Mouse (Mus musculus) CH12.LX (cell line): ENCODE results near the gene Duoxa1.

Experiments
- CTCF ChIP-seq, 2 experiments: IDR thresholded peaks in 1 of 2; conservative IDR thresholded peaks in 1 of 2; 2 replicates each; pipeline ENCODE4 v1.5.1; 2011 to 2012; ENCODE audit warnings: low read depth in 2 of 2, low read length in 2 of 2, improper control_type of control experiment in 1 of 2, inconsistent platforms in 1 of 2, mild to moderate bottlenecking in 1 of 2, moderate library complexity in 1 of 2
- E2F4 ChIP-seq: IDR thresholded peaks from 2 replicates; pipeline ENCODE4 v1.6.1; 2011; ENCODE audit warnings: low read depth, low read length, improper control_type of control experiment; ENCODE audit not compliant: insufficient replicate concordance
- MAFK ChIP-seq: IDR thresholded peaks from 2 replicates; pipeline ENCODE4 v1.6.1; 2011; ENCODE audit warnings: low read length, improper control_type of control experiment; ENCODE audit not compliant: insufficient replicate concordance
- MAX ChIP-seq: IDR thresholded peaks from 2 replicates; pipeline ENCODE4 v1.6.1; 2011; ENCODE audit warnings: low read length, improper control_type of control experiment
- MAZ ChIP-seq: IDR thresholded peaks from 2 replicates; pipeline ENCODE4 v1.6.1; 2012; ENCODE audit warnings: low read depth, mild to moderate bottlenecking, inconsistent platforms, low read length, improper control_type of control experiment, moderate library complexity
- MYC ChIP-seq: IDR thresholded peaks from 2 replicates; pipeline ENCODE4 v1.6.1; 2011; ENCODE audit warnings: low read depth, mild to moderate bottlenecking, improper control_type of control experiment, low read length
- POLR2A ChIP-seq: IDR thresholded peaks from 2 replicates; pipeline ENCODE4 v1.6.1; 2011; ENCODE audit warnings: low read depth, mild to moderate bottlenecking, improper control_type of control experiment, low read length
- SIN3A ChIP-seq: IDR thresholded peaks from 2 replicates; pipeline ENCODE4 v1.6.1; 2012; ENCODE audit warnings: low read length, improper control_type of control experiment, inconsistent platforms
- USF1 ChIP-seq: IDR thresholded peaks from 2 replicates; pipeline ENCODE4 v1.6.1; 2014; ENCODE audit warnings: low read depth, mild to moderate bottlenecking, inconsistent platforms, low read length, improper control_type of control experiment
- ZMIZ1 ChIP-seq: IDR thresholded peaks from 2 replicates; pipeline ENCODE4 v1.6.1; 2012; ENCODE audit warnings: low read depth, mild to moderate bottlenecking, inconsistent platforms, low read length, improper control_type of control experiment

DNA sequence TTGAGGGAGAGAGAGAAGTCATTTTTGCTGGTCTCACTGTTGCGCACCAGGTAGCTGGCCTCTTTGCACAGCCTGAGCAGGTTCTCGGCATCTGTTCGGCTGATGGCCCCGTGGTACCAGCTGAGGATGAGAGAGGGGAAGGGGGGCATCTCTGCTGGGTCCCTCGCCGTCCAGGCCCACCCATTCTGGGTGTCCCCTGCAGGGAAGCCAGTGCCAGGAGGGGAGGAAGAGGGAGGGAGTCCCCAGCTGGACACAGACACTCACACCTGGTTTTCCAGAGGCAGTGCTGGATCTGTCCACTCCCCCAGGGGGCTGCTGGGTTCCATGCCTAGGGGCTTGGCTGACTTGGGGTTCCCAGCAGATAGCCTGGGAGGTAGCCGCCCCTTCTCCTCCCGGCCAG is 40.2 kb upstream of the Duoxa1 start:
- TF ChIP-seq USF1 (no peak), POLR2A (no peak), SIN3A (no peak), CTCF (conservative IDR thresholded peaks at IDR 0.05 in 1 of 2, IDR thresholded peaks at IDR 0.05 in 1 of 2; ENCODE audit: low read depth in 2 of 2, low read length in 2 of 2) (no peak), MYC (no peak), E2F4 (no peak), MAZ (no peak), MAFK (no peak), MAX (no peak), ZMIZ1 (no peak)
